8 mouse cellular contexts compared by ENCODE assay signal in genomic region chr5:110807453-110807852, GRCm38 (mm10). TPM values are rescaled to one million over a fixed set of nuclear protein-coding genes. Genes with fewer than 3 reads are reported as not detected.
DNase-seq lines count a peak whose midpoint lies in the region; ATAC-seq lines count a peak whose summit lies in the region.

No protein-coding gene starts in this region.

- WGBS in kidney, embryonic 14.5 days: 92% methylated on average over 4 of the region's 4 CpGs
- WGBS in embryonic facial prominence, embryonic 10.5 days: 86% methylated on average over 4 of the region's 4 CpGs
- whole genome bisulfite sequencing in hindbrain, embryonic 15.5 days: 82% methylated on average over 4 of the region's 4 CpGs
- WGBS in midbrain, embryonic 15.5 days: 81% methylated on average over 4 of the region's 4 CpGs

- peaks cover 15% of the 10 kb centered on the region for H3K4me1 ChIP-seq in kidney, embryonic 14.5 days (ENCODE audit: control insufficient read depth, insufficient read depth, low read length)
- H3K4me1 ChIP-seq in embryonic facial prominence, embryonic 10.5 days: peaks cover 31% of the 10 kb centered on the region
- H3K4me1 ChIP-seq in hindbrain, embryonic 15.5 days (replicated peaks): peaks cover 40% of the 10 kb centered on the region
- peaks cover 52% of the 10 kb centered on the region for H3K4me1 ChIP-seq in midbrain, embryonic 15.5 days

- peaks cover 16% of the 10 kb centered on the region; the same call in 1 of the 2 replicates for H3K36me3 ChIP-seq in kidney, embryonic 14.5 days (ENCODE audit: control insufficient read depth, insufficient read depth, low read length)
- H3K36me3 ChIP-seq in embryonic facial prominence, embryonic 10.5 days (replicated peaks): peaks cover 53% of the 10 kb centered on the region
- no peaks in the 10 kb centered on the region for H3K36me3 ChIP-seq in hindbrain, embryonic 15.5 days
- 0 out of 2 replicates have a peak, but pooled peaks cover 4% of the 10 kb centered on the region for H3K36me3 ChIP-seq in midbrain, embryonic 15.5 days (replicated peaks)

- no peaks in the 10 kb centered on the region for H3K27me3 ChIP-seq in kidney, embryonic 14.5 days (ENCODE audit: control insufficient read depth, insufficient read depth, low read length)
- H3K27me3 ChIP-seq in embryonic facial prominence, embryonic 10.5 days (replicated peaks; ENCODE audit: low read depth, poor library complexity, severe bottlenecking): no peaks in the 10 kb centered on the region
- H3K27me3 ChIP-seq in hindbrain, embryonic 15.5 days: no peaks in the 10 kb centered on the region
- no peaks in the 10 kb centered on the region for H3K27me3 ChIP-seq in midbrain, embryonic 15.5 days (replicated peaks)

- peak overlapping the region; percentile 87 for H3K4me2 ChIP-seq in kidney, embryonic 14.5 days (replicated peaks; ENCODE audit: low read depth, low read length)
- peak overlapping the region; percentile 89 for H3K4me2 ChIP-seq in hindbrain, embryonic 15.5 days
- H3K4me2 ChIP-seq in midbrain, embryonic 15.5 days: peak overlapping the region; percentile 92

- peak overlapping the region; percentile 86 for H3K4me3 ChIP-seq in kidney, embryonic 14.5 days (ENCODE audit: low read length)
- peak overlapping the region; percentile 96 for H3K4me3 ChIP-seq in embryonic facial prominence, embryonic 10.5 days
- peak overlapping the region; percentile 73 for H3K4me3 ChIP-seq in hindbrain, embryonic 15.5 days
- peak overlapping the region; percentile 85 for H3K4me3 ChIP-seq in midbrain, embryonic 15.5 days

- no peak for ATAC-seq in kidney, embryonic 14.5 days (ENCODE audit: low FRiP score, low TSS enrichment)
- ATAC-seq in hindbrain, embryonic 15.5 days (ENCODE audit: low FRiP score, low read depth): no peak
- no peak for ATAC-seq in midbrain, embryonic 15.5 days (replicated peaks)

- no peak for DNase-seq in kidney, adult 11 months
- DNase-seq in embryonic facial prominence, embryonic 10.5 days (ENCODE audit: low spot score): no peak
- no peak for DNase-seq in layer of hippocampus, adult 11-12 months (ENCODE audit: low spot score)
- DNase-seq in thymus, postnatal 14 days: no peak
- no peak for DNase-seq in adrenal gland, postnatal 10 days

- no peaks in the 10 kb centered on the region for H3K9me3 ChIP-seq in kidney, embryonic 14.5 days (ENCODE audit: control insufficient read depth, low read length)
- no peaks in the 10 kb centered on the region for H3K9me3 ChIP-seq in embryonic facial prominence, embryonic 10.5 days
- H3K9me3 ChIP-seq in hindbrain, embryonic 15.5 days: no peaks in the 10 kb centered on the region
- H3K9me3 ChIP-seq in midbrain, embryonic 15.5 days: no peaks in the 10 kb centered on the region

- H3K9ac ChIP-seq in kidney, embryonic 14.5 days (ENCODE audit: low read depth, low read length): peak overlapping the region; percentile 97
- H3K9ac ChIP-seq in hindbrain, embryonic 15.5 days: peak overlapping the region; percentile 75; the same call in 1 of the 2 replicates
- no peak overlapping the region; the same call in 1 of the 2 replicates for H3K9ac ChIP-seq in midbrain, embryonic 15.5 days

- H3K27ac ChIP-seq in kidney, embryonic 14.5 days (ENCODE audit: low read depth, low read length): no peak overlapping the region
- peak overlapping the region; percentile 63 for H3K27ac ChIP-seq in embryonic facial prominence, embryonic 10.5 days (replicated peaks)
- H3K27ac ChIP-seq in hindbrain, embryonic 15.5 days (replicated peaks): no peak overlapping the region
- no peak overlapping the region for H3K27ac ChIP-seq in midbrain, embryonic 15.5 days

RNA-seq across cellular contexts. Expression of gene Ulk1, which starts 2.4 kb away (rescaled TPM):
- 33.6 and 34.6 TPM in 2 replicates for polyA plus RNA-seq in kidney, embryonic 14.5 days (2014; fragmentation: Nextera tagmentation; extraction: Ambion mirVana)
- polyA plus RNA-seq in embryonic facial prominence, embryonic 10.5 days (2016; fragmentation: Nextera tagmentation; extraction: Ambion mirVana): 25.6 and 27.4 TPM in 2 replicates
- polyA plus RNA-seq in hindbrain, embryonic 15.5 days (2015; fragmentation: Nextera tagmentation; extraction: Ambion mirVana): 28.5 and 29.5 TPM in 2 replicates
- 37.1 and 39.1 TPM in 2 replicates for polyA plus RNA-seq in midbrain, embryonic 15.5 days (2015; fragmentation: Nextera tagmentation; extraction: Ambion mirVana)
- total RNA-seq in adrenal gland, postnatal 10 days (2021): 10 to 100 TPM; 49.8 to 50.4 TPM

RNA-seq across cellular contexts. Expression of gene Pus1, which starts 27.0 kb away (rescaled TPM):
- 24.5 and 25.2 TPM in 2 replicates for polyA plus RNA-seq in kidney, embryonic 14.5 days (2014; fragmentation: Nextera tagmentation; extraction: Ambion mirVana)
- polyA plus RNA-seq in embryonic facial prominence, embryonic 10.5 days (2016; fragmentation: Nextera tagmentation; extraction: Ambion mirVana): 42.2 and 46.0 TPM in 2 replicates
- 22.8 and 23.3 TPM in 2 replicates for polyA plus RNA-seq in hindbrain, embryonic 15.5 days (2015; fragmentation: Nextera tagmentation; extraction: Ambion mirVana)
- polyA plus RNA-seq in midbrain, embryonic 15.5 days (2015; fragmentation: Nextera tagmentation; extraction: Ambion mirVana): 23.0 and 23.1 TPM in 2 replicates
- total RNA-seq in adrenal gland, postnatal 10 days (2021): 10 to 100 TPM; 34.6 to 36.9 TPM

RNA-seq across cellular contexts. Expression of gene Hscb, which starts 32.1 kb away (rescaled TPM):
- 31.0 and 31.3 TPM in 2 replicates for polyA plus RNA-seq in kidney, embryonic 14.5 days (2014; fragmentation: Nextera tagmentation; extraction: Ambion mirVana)
- polyA plus RNA-seq in embryonic facial prominence, embryonic 10.5 days (2016; fragmentation: Nextera tagmentation; extraction: Ambion mirVana): 27.2 and 32.3 TPM in 2 replicates
- 9.6 and 12.2 TPM in 2 replicates for polyA plus RNA-seq in hindbrain, embryonic 15.5 days (2015; fragmentation: Nextera tagmentation; extraction: Ambion mirVana)
- 6.0 and 8.6 TPM in 2 replicates for polyA plus RNA-seq in midbrain, embryonic 15.5 days (2015; fragmentation: Nextera tagmentation; extraction: Ambion mirVana)
- 10 to 100 TPM; 21.2 to 27.7 TPM for total RNA-seq in adrenal gland, postnatal 10 days (2021)

RNA-seq across cellular contexts. Expression of gene Chek2, which starts 32.3 kb away (rescaled TPM):
- polyA plus RNA-seq in kidney, embryonic 14.5 days (2014; fragmentation: Nextera tagmentation; extraction: Ambion mirVana): 36.2 and 37.5 TPM in 2 replicates
- polyA plus RNA-seq in embryonic facial prominence, embryonic 10.5 days (2016; fragmentation: Nextera tagmentation; extraction: Ambion mirVana): 40.4 and 44.0 TPM in 2 replicates
- polyA plus RNA-seq in hindbrain, embryonic 15.5 days (2015; fragmentation: Nextera tagmentation; extraction: Ambion mirVana): 8.3 and 9.5 TPM in 2 replicates
- 5.0 and 6.7 TPM in 2 replicates for polyA plus RNA-seq in midbrain, embryonic 15.5 days (2015; fragmentation: Nextera tagmentation; extraction: Ambion mirVana)
- total RNA-seq in adrenal gland, postnatal 10 days (2021): 1 to 10 TPM; 6.8 to 7.8 TPM

RNA-seq across cellular contexts. Expression of gene Ep400, which starts 36.9 kb away (rescaled TPM):
- polyA plus RNA-seq in kidney, embryonic 14.5 days (2014; fragmentation: Nextera tagmentation; extraction: Ambion mirVana): 30.7 and 56.3 TPM in 2 replicates
- 57.1 and 67.5 TPM in 2 replicates for polyA plus RNA-seq in embryonic facial prominence, embryonic 10.5 days (2016; fragmentation: Nextera tagmentation; extraction: Ambion mirVana)
- polyA plus RNA-seq in hindbrain, embryonic 15.5 days (2015; fragmentation: Nextera tagmentation; extraction: Ambion mirVana): 50.8 and 51.3 TPM in 2 replicates
- 60.1 and 64.6 TPM in 2 replicates for polyA plus RNA-seq in midbrain, embryonic 15.5 days (2015; fragmentation: Nextera tagmentation; extraction: Ambion mirVana)
- total RNA-seq in adrenal gland, postnatal 10 days (2021): 10 to 100 TPM; 64.7 to 76.0 TPM
